ENCODE assay signal across 8 mouse cellular contexts in the genomic region with DNA sequence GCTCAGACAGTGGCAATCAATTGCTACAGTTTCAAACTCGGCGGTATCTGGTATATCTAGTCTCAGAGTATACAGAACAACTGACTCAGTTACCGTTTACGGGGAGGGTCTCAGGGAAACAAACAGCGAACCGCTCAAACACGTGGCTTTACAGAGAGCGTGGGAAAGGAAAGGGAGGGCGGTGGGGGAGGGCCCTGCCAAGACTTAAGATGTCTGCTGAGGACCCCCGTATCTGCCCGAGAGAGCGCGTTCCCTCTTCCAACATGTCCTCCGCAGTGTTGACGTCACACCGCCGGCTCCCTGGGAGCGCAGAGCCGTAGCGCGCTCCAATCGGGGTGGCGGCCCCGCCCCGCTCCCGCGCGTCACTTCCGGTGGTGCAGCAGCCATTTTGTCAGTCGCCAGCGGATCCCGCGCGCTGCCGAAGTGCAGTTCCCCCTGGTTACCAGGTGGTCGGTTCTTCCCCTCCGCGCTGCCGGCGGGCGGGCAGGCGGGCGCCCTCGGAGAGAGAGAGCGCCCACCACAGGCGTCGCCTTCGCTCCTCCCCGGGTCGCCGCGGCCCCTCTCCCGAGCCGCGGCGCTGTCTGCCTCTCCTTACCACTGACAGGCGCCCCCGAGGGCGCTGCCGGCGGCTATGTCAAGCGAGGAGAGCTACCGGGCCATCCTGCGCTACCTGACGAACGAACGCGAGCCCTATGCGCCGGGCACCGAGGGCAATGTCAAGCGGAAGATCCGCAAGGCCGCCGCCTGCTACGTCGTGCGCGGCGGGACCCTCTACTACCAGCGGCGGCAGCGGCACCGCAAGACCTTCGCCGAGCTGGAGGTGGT. TPM values are rescaled to one million over a fixed set of nuclear protein-coding genes. Genes with fewer than 3 reads are reported as not detected.
DNase-seq lines count a peak whose midpoint lies in the region; ATAC-seq and TF ChIP-seq lines count a peak whose summit lies in the region.

A gene (plus strand): TSS at position 453 of the 825 bp plus-strand sequence.

- peak within 1 kb of the TSS; percentile 100 for H3K4me3 ChIP-seq in embryonic facial prominence, embryonic 14.5 days (ENCODE audit: low read depth, low read length)
- peak within 1 kb of the TSS; percentile 73 for H3K4me3 ChIP-seq in heart, adult 2 months
- peak within 1 kb of the TSS; percentile 100 for H3K4me3 ChIP-seq in limb, embryonic 13.5 days
- peak within 1 kb of the TSS; percentile 99 for H3K4me3 ChIP-seq in midbrain, embryonic 16.5 days (ENCODE audit: low read depth, low read length)

- peak; percentile 39 for TF ChIP-seq CTCF in heart, adult 2 months (IDR thresholded peaks at IDR 0.05)

- no peaks in the 10 kb centered on the region for H3K27me3 ChIP-seq in embryonic facial prominence, embryonic 14.5 days (replicated peaks; ENCODE audit: control insufficient read depth, insufficient read depth, low read length)
- no peaks in the 10 kb centered on the region for H3K27me3 ChIP-seq in heart, adult 2 months (ENCODE audit: control insufficient read depth, insufficient read depth, low read length)
- H3K27me3 ChIP-seq in limb, embryonic 13.5 days = no peaks in the 10 kb centered on the region
- H3K27me3 ChIP-seq in midbrain, embryonic 16.5 days (ENCODE audit: control insufficient read depth, insufficient read depth, low read depth, low read length) = no peaks in the 10 kb centered on the region

- H3K9me3 ChIP-seq in embryonic facial prominence, embryonic 14.5 days (ENCODE audit: control insufficient read depth, low read length) = no peaks in the 10 kb centered on the region
- no peaks in the 10 kb centered on the region for H3K9me3 ChIP-seq in limb, embryonic 13.5 days
- H3K9me3 ChIP-seq in midbrain, embryonic 16.5 days (replicated peaks; ENCODE audit: control insufficient read depth, low read length, poor library complexity, severe bottlenecking) = no peaks in the 10 kb centered on the region

- peak; percentile 99 for DNase-seq in 3T3-L1 (ENCODE audit: low read depth, low spot score)
- DNase-seq in adrenal gland, postnatal 4 days (ENCODE audit: low spot score in 2 of 2) = peak; percentile 98 to 99
- DNase-seq in embryonic facial prominence, embryonic 14.5 days (ENCODE audit: low spot score) = peak; percentile 100
- DNase-seq in heart, adult 2 months = peak; percentile 99
- DNase-seq in kidney, adult 8-10 months = peak; percentile 98
- peak; percentile 98 to 100 for DNase-seq in spleen, postnatal 10 days (ENCODE audit: low spot score in 2 of 2)

- no peaks in the 10 kb centered on the region for H3K79me2 ChIP-seq in heart, adult 2 months (replicated peaks; ENCODE audit: control insufficient read depth, insufficient read depth, low read length)

- intact Hi-C loops in heart, adult 2 months (cut with DNase I) = loop anchor here (1.0 to 10.0 kb wide), 2 partner anchors 56 to 741 kb away; a partner anchor contains a TSS

- peak within 1 kb of the TSS; percentile 90 for H3K27ac ChIP-seq in embryonic facial prominence, embryonic 14.5 days (replicated peaks; ENCODE audit: low read depth, low read length)
- H3K27ac ChIP-seq in heart, adult 2 months = peak within 1 kb of the TSS; percentile 99
- H3K27ac ChIP-seq in limb, embryonic 13.5 days = peak within 1 kb of the TSS; percentile 92
- H3K27ac ChIP-seq in midbrain, embryonic 16.5 days (ENCODE audit: low read length) = peak within 1 kb of the TSS; percentile 92

- H3K9ac ChIP-seq in embryonic facial prominence, embryonic 14.5 days (ENCODE audit: low read depth, low read length) = peak within 1 kb of the TSS; percentile 93
- H3K9ac ChIP-seq in heart, adult 2 months (ENCODE audit: low read depth, low read length) = peak within 1 kb of the TSS; percentile 89
- peak within 1 kb of the TSS; percentile 93 for H3K9ac ChIP-seq in limb, embryonic 13.5 days
- peak within 1 kb of the TSS; percentile 95 for H3K9ac ChIP-seq in midbrain, embryonic 16.5 days (ENCODE audit: low read depth, low read length)

- TF ChIP-seq EP300 in heart, adult 2 months (IDR thresholded peaks at IDR 0.05; ENCODE audit: insufficient read depth, low read depth, low read length) = 0 out of 2 replicates have a peak, but pooled peaks have one; percentile 61

- peak within 1 kb of the TSS; percentile 88 for H3K4me2 ChIP-seq in embryonic facial prominence, embryonic 14.5 days (ENCODE audit: low read depth, low read length)
- peak within 1 kb of the TSS; percentile 81 for H3K4me2 ChIP-seq in limb, embryonic 13.5 days (replicated peaks)
- peak within 1 kb of the TSS; percentile 68 for H3K4me2 ChIP-seq in midbrain, embryonic 16.5 days (ENCODE audit: low read length)

- peaks cover 54% of the 10 kb centered on the region for H3K36me3 ChIP-seq in embryonic facial prominence, embryonic 14.5 days (ENCODE audit: control insufficient read depth, insufficient read depth, low read length)
- H3K36me3 ChIP-seq in heart, adult 2 months (ENCODE audit: control insufficient read depth, insufficient read depth, low read length) = peaks cover 31% of the 10 kb centered on the region
- peaks cover 44% of the 10 kb centered on the region for H3K36me3 ChIP-seq in limb, embryonic 13.5 days
- H3K36me3 ChIP-seq in midbrain, embryonic 16.5 days (ENCODE audit: control insufficient read depth, insufficient read depth, low read length) = peaks cover 17% of the 10 kb centered on the region

- WGBS in embryonic facial prominence, embryonic 14.5 days = under 1% methylated on average over 28 of the region's 86 CpGs
- under 1% methylated on average over 82 of the region's 86 CpGs for WGBS in heart, adult 2 months
- under 1% methylated on average over 73 of the region's 86 CpGs for WGBS in limb, embryonic 13.5 days
- under 1% methylated on average over 78 of the region's 86 CpGs for WGBS in midbrain, embryonic 16.5 days

- peak; percentile 98 for ATAC-seq in embryonic facial prominence, embryonic 14.5 days (ENCODE audit: low read depth)
- ATAC-seq in limb, embryonic 13.5 days (ENCODE audit: low FRiP score, low read depth) = peak; percentile 97
- ATAC-seq in midbrain, embryonic 16.5 days = peak; percentile 99

- H3K4me1 ChIP-seq in embryonic facial prominence, embryonic 14.5 days (ENCODE audit: control insufficient read depth, insufficient read depth, low read length) = peaks cover 15% of the 10 kb centered on the region
- H3K4me1 ChIP-seq in heart, adult 2 months (ENCODE audit: control insufficient read depth, insufficient read depth, low read length) = no peaks in the 10 kb centered on the region; the same call in 1 of the 2 replicates
- peaks cover 40% of the 10 kb centered on the region for H3K4me1 ChIP-seq in limb, embryonic 13.5 days
- peaks cover 22% of the 10 kb centered on the region for H3K4me1 ChIP-seq in midbrain, embryonic 16.5 days (ENCODE audit: control insufficient read depth, insufficient read depth, low read length)

- peak; percentile 83 for TF ChIP-seq POLR2A in heart, adult 2 months (IDR thresholded peaks at IDR 0.05; ENCODE audit: insufficient read depth, low read depth, low read length)

RNA-seq across cellular contexts. Expression of the gene that starts here (rescaled TPM):
- 10 to 100 TPM; 14.7 to 15.0 TPM for total RNA-seq in adrenal gland, postnatal 4 days (2021)
- polyA plus RNA-seq in embryonic facial prominence, embryonic 14.5 days (2014; fragmentation: Nextera tagmentation; extraction: Ambion mirVana) = 17.8 and 21.5 TPM in 2 replicates
- 10 to 100 TPM; 10.3 to 11.2 TPM for total RNA-seq in heart, adult 2 months (2021)
- 2.3 and 4.5 TPM in 2 replicates for polyA plus RNA-seq in heart, adult 2 months (2012; rRNA removed)
- 21.4 and 23.0 TPM in 2 replicates for polyA plus RNA-seq in limb, embryonic 13.5 days (2015; fragmentation: Nextera tagmentation; extraction: Ambion mirVana)
- polyA plus RNA-seq in midbrain, embryonic 16.5 days (2015; fragmentation: Nextera tagmentation; extraction: Ambion mirVana) = 24.6 and 25.4 TPM in 2 replicates

Comparison
In these comparisons a context has a peak if more than half of its experiments do, and no peak if none do; other contexts are left out.
1. Peak in every context shown above with its lines: DNase-seq, ATAC-seq, H3K4me3 ChIP-seq and H3K27ac ChIP-seq.